Comparison of ENCODE assay signal across 22 mouse cellular contexts in genomic region chr17:14570266-14570775, GRCm38 (mm10).
A peak's percentile ranks its signal among the peaks of the same experiment; 100 is the strongest.
DNase-seq lines count a peak whose midpoint lies in the region; ATAC-seq lines count a peak whose summit lies in the region.
"Had no signal": no experiment of that assay in that cellular context is flagged by ENCODE, and none has a peak within 500 bp of the region (broad histone marks: within the 10 kb centered on the region; RNA-seq: fewer than 3 reads in every experiment).

No protein-coding gene starts in this region.

- no peak overlapping the region for H3K4me3 ChIP-seq in heart, embryonic 12.5 days
- no peak overlapping the region for H3K4me3 ChIP-seq in kidney, embryonic 16.5 days (ENCODE audit: low read length)
- H3K4me3 ChIP-seq: embryonic facial prominence, embryonic 12.5 days; erythroblast, embryonic 14.5 days; forebrain, embryonic 12.5 days; hindbrain, embryonic 15.5 days; limb, embryonic 15.5 days; liver, embryonic 15.5 days; midbrain, embryonic 15.5 days; neural tube, embryonic 12.5 days had no signal

- H3K9ac ChIP-seq in heart, embryonic 12.5 days: no peak overlapping the region
- no peak overlapping the region for H3K9ac ChIP-seq in kidney, embryonic 16.5 days (replicated peaks; ENCODE audit: low read length)
- H3K9ac ChIP-seq: embryonic facial prominence, embryonic 12.5 days; forebrain, embryonic 12.5 days; hindbrain, embryonic 15.5 days; limb, embryonic 15.5 days; liver, embryonic 15.5 days; midbrain, embryonic 15.5 days; neural tube, embryonic 12.5 days had no signal

- no peaks in the 10 kb centered on the region for H3K36me3 ChIP-seq in heart, embryonic 12.5 days
- no peaks in the 10 kb centered on the region for H3K36me3 ChIP-seq in kidney, embryonic 16.5 days (ENCODE audit: insufficient read depth, low read length)
- H3K36me3 ChIP-seq: embryonic facial prominence, embryonic 12.5 days; forebrain, embryonic 12.5 days; hindbrain, embryonic 15.5 days; limb, embryonic 15.5 days; liver, embryonic 15.5 days; midbrain, embryonic 15.5 days; neural tube, embryonic 12.5 days had no signal

- H3K9me3 ChIP-seq in heart, embryonic 12.5 days (replicated peaks): no peaks in the 10 kb centered on the region
- H3K9me3 ChIP-seq in kidney, embryonic 16.5 days (ENCODE audit: low read length): no peaks in the 10 kb centered on the region
- H3K9me3 ChIP-seq: embryonic facial prominence, embryonic 12.5 days; forebrain, embryonic 12.5 days; hindbrain, embryonic 15.5 days; limb, embryonic 15.5 days; liver, embryonic 15.5 days; midbrain, embryonic 15.5 days; neural tube, embryonic 12.5 days had no signal

- DNase-seq in heart, adult 18-20 months: peak; percentile 32 to 49
- peak; percentile 4 for DNase-seq in kidney, adult 11 months
- peak; percentile 89 for DNase-seq in NIH3T3 (ENCODE audit: low read depth)
- peak; percentile 52 for DNase-seq in kidney, postnatal 10 days
- no peak for DNase-seq in embryo, embryonic 11 days
- no peak for DNase-seq in right cerebral cortex, postnatal 4 days
- DNase-seq: cerebellum, adult 11 months; cerebellum, postnatal 10 days; left cerebral cortex, postnatal 4 days; right cerebral cortex, postnatal 14 days had no signal

- no peak overlapping the region for H3K27ac ChIP-seq in heart, embryonic 12.5 days (ENCODE audit: poor library complexity, severe bottlenecking)
- no peak overlapping the region for H3K27ac ChIP-seq in kidney, embryonic 16.5 days (ENCODE audit: low read length)
- H3K27ac ChIP-seq: embryonic facial prominence, embryonic 12.5 days; forebrain, embryonic 12.5 days; hindbrain, embryonic 15.5 days; limb, embryonic 15.5 days; liver, embryonic 15.5 days; macrophage; midbrain, embryonic 15.5 days; neural tube, embryonic 12.5 days had no signal

- WGBS in heart, embryonic 12.5 days: 48% methylated on average over 6 of the region's 6 CpGs
- 60% methylated on average over 6 of the region's 6 CpGs for WGBS in kidney, embryonic 16.5 days

- ATAC-seq in heart, embryonic 12.5 days (ENCODE audit: insufficient number of reproducible peaks, low FRiP score): no peak
- ATAC-seq in kidney, embryonic 16.5 days (ENCODE audit: low FRiP score, low TSS enrichment): no peak
- ATAC-seq: activated CD4-positive, CD25-positive, alpha-beta regulatory T cell, adult 4 months; midbrain, embryonic 15.5 days had no signal

- no peaks in the 10 kb centered on the region for H3K27me3 ChIP-seq in heart, embryonic 12.5 days (replicated peaks)
- H3K27me3 ChIP-seq in kidney, embryonic 16.5 days (ENCODE audit: insufficient read depth, low read length): no peaks in the 10 kb centered on the region
- H3K27me3 ChIP-seq: embryonic facial prominence, embryonic 12.5 days; forebrain, embryonic 12.5 days; hindbrain, embryonic 15.5 days; limb, embryonic 15.5 days; liver, embryonic 15.5 days; midbrain, embryonic 15.5 days; neural tube, embryonic 12.5 days had no signal

- H3K4me2 ChIP-seq in heart, embryonic 12.5 days: no peak overlapping the region
- H3K4me2 ChIP-seq in kidney, embryonic 16.5 days (replicated peaks; ENCODE audit: low read depth, low read length): no peak overlapping the region
- H3K4me2 ChIP-seq: embryonic facial prominence, embryonic 12.5 days; forebrain, embryonic 12.5 days; hindbrain, embryonic 15.5 days; limb, embryonic 15.5 days; liver, embryonic 15.5 days; midbrain, embryonic 15.5 days; neural tube, embryonic 12.5 days had no signal

- 0 out of 2 replicates have a peak, but pooled peaks cover 3% of the 10 kb centered on the region for H3K4me1 ChIP-seq in heart, embryonic 12.5 days (replicated peaks)
- H3K4me1 ChIP-seq in kidney, embryonic 16.5 days (ENCODE audit: insufficient read depth, low read length): no peaks in the 10 kb centered on the region
- H3K4me1 ChIP-seq: forebrain, embryonic 12.5 days; hindbrain, embryonic 15.5 days; limb, embryonic 15.5 days; liver, embryonic 15.5 days; midbrain, embryonic 15.5 days; neural tube, embryonic 12.5 days had no signal

Comparison
In these comparisons a context has a peak if more than half of its experiments do, and no peak if none do; other contexts are left out.
1. DNase-seq: peak in heart, adult 18-20 months (2 of 2), kidney, adult 11 months (single experiment), NIH3T3 (single experiment) and kidney, postnatal 10 days (single experiment); none in embryo, embryonic 11 days (single experiment) and right cerebral cortex, postnatal 4 days (single experiment).